Mouse (Mus musculus) left cerebral cortex, postnatal 10 days (tissue): Measurements from ENCODE around the gene Inpp5a. TPM values are rescaled to one million over a fixed set of nuclear protein-coding genes. Genes with fewer than 3 reads are reported as not detected.

ENCODE experiments used
- DNase-seq, 2 experiments: peaks; one replicate each; pipeline ENCODE4 v3.0.0; 2021 to 2022; ENCODE audit warnings: low spot score in 2 of 2, mixed read lengths in 1 of 2; ENCODE audit errors: extremely low spot score in 1 of 2
- intact Hi-C: fragments of 180-260 bp; cut with DNase I; formaldehyde crosslinking; loops from one replicate; pipeline ENCODE4 v1.15.1; 2025
- total RNA-seq, 2 experiments: library from RNA; stranded (reverse); gene quantifications; 2 replicates each; pipeline ENCODE4 v1.2.3; 2021

The Inpp5a gene
- total RNA-seq, 2 experiments from 2014 or later: 43.3 to 44.4 TPM

- intact Hi-C loops: no loop called here
- DNase-seq: peak; percentile 23 to 42
These were observed 156.1 kb downstream of the Inpp5a start for GRCm38 (mm10) chr7:139544706-139545625.

GRCm38 (mm10) chr7:139547325-139547724 is 158.4 kb downstream of the Inpp5a start:
- no peak for DNase-seq
- intact Hi-C loops: no loop called here

GRCm38 (mm10) chr7:139550086-139550783 is 161.3 kb downstream of the Inpp5a start:
- intact Hi-C loops: no loop called here
- DNase-seq: no peak

- intact Hi-C loops: no loop called here
These were observed 162.6 kb downstream of the Inpp5a start for GRCm38 (mm10) chr7:139551519-139551918.

GRCm38 (mm10) chr7:139556331-139556730 is 167.4 kb downstream of the Inpp5a start:
- intact Hi-C loops: no loop called here
- DNase-seq: no peak

More at GRCm38 (mm10) chr7:139551519-139551918, 162.6 kb downstream of the Inpp5a start:
- DNase-seq: no peak

- intact Hi-C loops: no loop called here
- no peak for DNase-seq
These were observed 168.0 kb downstream of the Inpp5a start for GRCm38 (mm10) chr7:139556746-139557526.

- no peak for DNase-seq
- intact Hi-C loops: no loop called here
These were observed 170.8 kb downstream of the Inpp5a start for GRCm38 (mm10) chr7:139559659-139560058.

GRCm38 (mm10) chr7:139563425-139563824 is 174.5 kb downstream of the Inpp5a start:
- intact Hi-C loops: no loop called here
- no peak for DNase-seq

GRCm38 (mm10) chr7:139564161-139564560 is 175.3 kb downstream of the Inpp5a start:
- DNase-seq: no peak
- intact Hi-C loops: no loop called here

GRCm38 (mm10) chr7:139565998-139566397 is 177.1 kb downstream of the Inpp5a start:
- DNase-seq: no peak
- intact Hi-C loops: no loop called here

- DNase-seq: no peak
- intact Hi-C loops: no loop called here
These were observed 177.6 kb downstream of the Inpp5a start for GRCm38 (mm10) chr7:139566533-139566932.

- DNase-seq: no peak
- intact Hi-C loops: no loop called here
These were observed 181.9 kb downstream of the Inpp5a start for GRCm38 (mm10) chr7:139570788-139571187.

- intact Hi-C loops: no loop called here
- DNase-seq: no peak
These were observed 183.8 kb downstream of the Inpp5a start for GRCm38 (mm10) chr7:139572665-139573064.

- intact Hi-C loops: no loop called here
- DNase-seq: no peak
These were observed 187.3 kb downstream of the Inpp5a start for GRCm38 (mm10) chr7:139576064-139576686.

- intact Hi-C loops: no loop called here
- DNase-seq: no peak
These were observed 190.5 kb downstream of the Inpp5a start for GRCm38 (mm10) chr7:139579261-139579905.

GRCm38 (mm10) chr7:139580851-139581775 is 192.2 kb downstream of the Inpp5a start:
- DNase-seq: no peak
- intact Hi-C loops: loop anchor here (10.0 kb wide), 1 partner anchor 276 kb away; no protein-coding TSS in a partner anchor
